Mouse (Mus musculus) MEL (cell line): ENCODE results near the gene Adam17. TPM values are rescaled to one million over a fixed set of nuclear protein-coding genes. Genes with fewer than 3 reads are reported as not detected.

Source experiments
- DNase-seq: peaks from one replicate; pipeline ENCODE4 v3.0.0; 2011; ENCODE audit warnings: low read depth, low spot score
- H3K27ac ChIP-seq: 2 replicates; pipeline ENCODE4 v1.5.1; 2012; ENCODE audit warnings: low read depth, mild to moderate bottlenecking, control low read depth, low read length, moderate library complexity; ENCODE audit not compliant: control insufficient read depth
- H3K27me3 ChIP-seq, 2 experiments: fragments of 150-350 bp in 1 of 2; sonication (generic) in 1 of 2; 2 replicates each; pipeline ENCODE4 v1.6.1; 2012; ENCODE audit warnings: low read length in 2 of 2, mild to moderate bottlenecking in 2 of 2, improper control_type of control experiment in 1 of 2, moderate library complexity in 1 of 2; ENCODE audit not compliant: insufficient read depth in 2 of 2, control insufficient read depth in 1 of 2
- H3K36me3 ChIP-seq, 2 experiments: 2 replicates each; pipeline ENCODE4 v1.6.1; 2012 to 2014; ENCODE audit warnings: low read length in 2 of 2, improper control_type of control experiment in 1 of 2, inconsistent platforms in 1 of 2, mild to moderate bottlenecking in 1 of 2; ENCODE audit not compliant: insufficient read depth in 2 of 2, control insufficient read depth in 1 of 2
- H3K4me1 ChIP-seq, 2 experiments: fragments of 150-350 bp in 1 of 2; sonication (generic) in 1 of 2; 2 replicates each; pipeline ENCODE4 v1.6.1; 2012; ENCODE audit warnings: low read length in 2 of 2, improper control_type of control experiment in 1 of 2, mild to moderate bottlenecking in 1 of 2; ENCODE audit not compliant: insufficient read depth in 2 of 2, control insufficient read depth in 1 of 2
- H3K4me3 ChIP-seq, 2 experiments: fragments of 150-350 bp in 1 of 2; sonication (generic) in 1 of 2; 2 replicates each; pipeline ENCODE4 v1.5.1; 2012; ENCODE audit warnings: low read depth in 2 of 2, low read length in 2 of 2, mild to moderate bottlenecking in 2 of 2, moderate library complexity in 2 of 2, control low read depth in 1 of 2, improper control_type of control experiment in 1 of 2; ENCODE audit not compliant: control insufficient read depth in 1 of 2, insufficient read depth in 1 of 2
- H3K79me2 ChIP-seq: 2 replicates; pipeline ENCODE4 v1.6.1; 2012; ENCODE audit warnings: mild to moderate bottlenecking, low read length, moderate library complexity; ENCODE audit not compliant: control insufficient read depth, poor library complexity, insufficient read depth
- H3K9ac ChIP-seq: 2 replicates; pipeline ENCODE4 v1.6.1; 2012; ENCODE audit warnings: low read depth, mild to moderate bottlenecking, control low read depth, low read length, moderate library complexity; ENCODE audit not compliant: control insufficient read depth, poor library complexity, severe bottlenecking
- H3K9me3 ChIP-seq: fragments of 150-350 bp; sonication (generic); replicated peaks from 2 replicates; pipeline ENCODE4 v1.6.1; 2012; ENCODE audit warnings: mild to moderate bottlenecking, low read length, improper control_type of control experiment, moderate library complexity; ENCODE audit not compliant: insufficient read depth
- BHLHE40 ChIP-seq: IDR thresholded peaks from 2 replicates; pipeline ENCODE4 v1.6.1; 2012; ENCODE audit warnings: low read depth, mild to moderate bottlenecking, inconsistent platforms, low read length, improper control_type of control experiment, borderline replicate concordance
- CHD1 ChIP-seq: IDR thresholded peaks from 2 replicates; pipeline ENCODE4 v1.6.1; 2012; ENCODE audit warnings: low read depth, mild to moderate bottlenecking, inconsistent platforms, low read length, improper control_type of control experiment
- CHD2 ChIP-seq: IDR thresholded peaks from 2 replicates; pipeline ENCODE4 v1.6.1; 2011; ENCODE audit warnings: low read length, improper control_type of control experiment
- CTCF ChIP-seq, 3 experiments: IDR thresholded peaks in 2 of 3; conservative IDR thresholded peaks in 1 of 3; 2 replicates each; pipeline ENCODE4 v1.5.1; 2011 to 2012; ENCODE audit warnings: low read length in 3 of 3, low read depth in 2 of 3, mild to moderate bottlenecking in 2 of 3, improper control_type of control experiment in 1 of 3, inconsistent platforms in 1 of 3, mixed read lengths in 1 of 3, moderate library complexity in 1 of 3; ENCODE audit not compliant: control insufficient read depth in 1 of 3, insufficient read depth in 1 of 3, poor library complexity in 1 of 3, severe bottlenecking in 1 of 3
- EP300 ChIP-seq, 2 experiments: IDR thresholded peaks; 2 replicates each; pipeline ENCODE4 v1.6.1; 2011; ENCODE audit warnings: improper control_type of control experiment in 2 of 2, low read length in 2 of 2, low read depth in 1 of 2, mild to moderate bottlenecking in 1 of 2
- ETS1 ChIP-seq: IDR thresholded peaks from 2 replicates; pipeline ENCODE4 v1.6.1; 2012; ENCODE audit warnings: low read depth, mild to moderate bottlenecking, inconsistent platforms, low read length, improper control_type of control experiment, moderate library complexity
- GABPA ChIP-seq: IDR thresholded peaks from 2 replicates; pipeline ENCODE4 v1.6.1; 2012; ENCODE audit warnings: low read depth, mild to moderate bottlenecking, inconsistent platforms, low read length, improper control_type of control experiment, moderate library complexity
- HCFC1 ChIP-seq: IDR thresholded peaks from 2 replicates; pipeline ENCODE4 v1.6.1; 2012; ENCODE audit warnings: low read depth, mild to moderate bottlenecking, inconsistent platforms, low read length, improper control_type of control experiment, moderate library complexity
- KAT2A ChIP-seq: conservative IDR thresholded peaks from 2 replicates; pipeline ENCODE4 v1.6.1; 2012; ENCODE audit warnings: low read depth, low read length, improper control_type of control experiment, inconsistent platforms
- MAX ChIP-seq: IDR thresholded peaks from 2 replicates; pipeline ENCODE4 v1.6.1; 2011; ENCODE audit warnings: low read length, improper control_type of control experiment
- MYB ChIP-seq: IDR thresholded peaks from 2 replicates; pipeline ENCODE4 v1.6.1; 2011; ENCODE audit warnings: mild to moderate bottlenecking, low read depth, low read length, improper control_type of control experiment
- MYC ChIP-seq: IDR thresholded peaks from 2 replicates; pipeline ENCODE4 v1.6.1; 2011; ENCODE audit warnings: low read depth, mild to moderate bottlenecking, low read length, improper control_type of control experiment, moderate library complexity
- NELFE ChIP-seq: IDR thresholded peaks from 2 replicates; pipeline ENCODE4 v1.6.1; 2011; ENCODE audit warnings: low read depth, low read length, improper control_type of control experiment
- NRF1 ChIP-seq: IDR thresholded peaks from 2 replicates; pipeline ENCODE4 v1.6.1; 2014; ENCODE audit warnings: low read depth, mild to moderate bottlenecking, inconsistent platforms, low read length, improper control_type of control experiment, moderate library complexity; ENCODE audit not compliant: poor library complexity, insufficient read depth, severe bottlenecking
- POLR2A ChIP-seq, 2 experiments: IDR thresholded peaks; 2 replicates each; pipeline ENCODE4 v1.6.1; 2011 to 2012; ENCODE audit warnings: low read length in 2 of 2, mild to moderate bottlenecking in 2 of 2, control low read depth in 1 of 2, improper control_type of control experiment in 1 of 2, low read depth in 1 of 2, moderate library complexity in 1 of 2; ENCODE audit not compliant: control insufficient read depth in 1 of 2, insufficient read depth in 1 of 2, poor library complexity in 1 of 2
- POLR2AphosphoS2 ChIP-seq: IDR thresholded peaks from 2 replicates; pipeline ENCODE4 v1.6.1; 2011; ENCODE audit warnings: low read length, improper control_type of control experiment
- RAD21 ChIP-seq: IDR thresholded peaks from 2 replicates; pipeline ENCODE4 v1.6.1; 2011; ENCODE audit warnings: mild to moderate bottlenecking, low read depth, low read length, improper control_type of control experiment
- RCOR1 ChIP-seq: IDR thresholded peaks from 2 replicates; pipeline ENCODE4 v1.6.1; 2012; ENCODE audit warnings: low read depth, mild to moderate bottlenecking, inconsistent platforms, low read length, improper control_type of control experiment
- TAL1 ChIP-seq: IDR thresholded peaks from 2 replicates; pipeline ENCODE4 v1.6.1; 2012; ENCODE audit warnings: mild to moderate bottlenecking, inconsistent platforms, low read length, moderate library complexity, mixed read lengths
- TBP ChIP-seq: IDR thresholded peaks from 2 replicates; pipeline ENCODE4 v1.8.0; 2011; ENCODE audit warnings: low read depth, low read length, improper control_type of control experiment
- UBTF ChIP-seq: IDR thresholded peaks from 2 replicates; pipeline ENCODE4 v1.6.1; 2012; ENCODE audit warnings: low read depth, mild to moderate bottlenecking, inconsistent platforms, low read length, improper control_type of control experiment, moderate library complexity, borderline replicate concordance; ENCODE audit not compliant: insufficient read depth
- polyA plus RNA-seq, 2 experiments: library from polyadenylated mRNA; stranded (reverse) in 1 of 2; unstranded in 1 of 2; fragments of >175 nt in 1 of 2; fragments of >200 nt in 1 of 2; gene quantifications; 2 replicates each; pipeline versions ENCODE4 v1.2.1 to v1.2.4; 2012; ENCODE audit warnings: low replicate concordance in 2 of 2, low read depth in 1 of 2; ENCODE audit not compliant: insufficient read length in 2 of 2, insufficient read depth in 1 of 2, missing spikeins in 1 of 2
- total RNA-seq: library from RNA; depleted of rRNA; stranded (reverse); fragments of 300-350 nt; gene quantifications from 2 replicates; pipeline ENCODE4 v1.2.3, GENCODE M21; 2012

Gene Adam17
- total and polyA plus RNA-seq, 3 experiments: 12.9 to 14.2 TPM; not detected in 1

DNA sequence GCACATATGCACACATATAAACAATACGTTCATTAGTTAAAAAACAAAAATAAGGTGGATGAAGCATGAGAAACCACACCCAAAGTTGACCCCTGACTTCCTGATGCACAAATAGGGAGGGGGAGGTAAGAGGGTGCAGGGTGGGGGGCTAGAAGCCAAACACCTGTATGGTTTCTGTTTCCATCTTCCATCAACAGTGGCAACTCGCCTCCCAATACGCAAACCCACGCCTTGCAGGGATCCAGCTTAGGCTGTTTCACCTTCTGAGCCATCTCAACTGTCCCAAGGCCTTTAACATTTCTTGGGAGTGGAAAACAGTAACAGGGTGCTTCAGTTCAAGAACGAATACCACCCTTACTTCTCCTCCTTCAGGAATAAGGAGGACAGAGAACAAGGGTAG is 36.3 kb downstream of the Adam17 start:
- H3K27ac ChIP-seq: no peak overlapping the region
- no peak overlapping the region for H3K9ac ChIP-seq
- no peak overlapping the region for H3K4me3 ChIP-seq
- no peak for DNase-seq
- H3K79me2 ChIP-seq: no peaks in the 10 kb centered on the region
- TF ChIP-seq POLR2A (IDR thresholded peaks at IDR 0.05; ENCODE audit: control insufficient read depth in 1 of 2, insufficient read depth in 1 of 2, low read depth in 1 of 2, low read length in 2 of 2, poor library complexity in 1 of 2) (no peak), MYC (no peak), ETS1 (no peak), KAT2A (no peak), RCOR1 (no peak), HCFC1 (no peak), TBP (no peak), EP300 (IDR thresholded peaks at IDR 0.05; ENCODE audit: low read depth in 1 of 2, low read length in 2 of 2) (no peak), TAL1 (no peak), CHD1 (no peak), BHLHE40 (no peak), CHD2 (no peak), NELFE (no peak), GABPA (no peak), RAD21 (no peak)
- TF ChIP-seq, all 39 proteins: peak for 0
- no peaks in the 10 kb centered on the region for H3K9me3 ChIP-seq
- H3K36me3 ChIP-seq: no peaks in the 10 kb centered on the region
- no peaks in the 10 kb centered on the region for H3K27me3 ChIP-seq
- H3K4me1 ChIP-seq: no peaks in the 10 kb centered on the region

DNA sequence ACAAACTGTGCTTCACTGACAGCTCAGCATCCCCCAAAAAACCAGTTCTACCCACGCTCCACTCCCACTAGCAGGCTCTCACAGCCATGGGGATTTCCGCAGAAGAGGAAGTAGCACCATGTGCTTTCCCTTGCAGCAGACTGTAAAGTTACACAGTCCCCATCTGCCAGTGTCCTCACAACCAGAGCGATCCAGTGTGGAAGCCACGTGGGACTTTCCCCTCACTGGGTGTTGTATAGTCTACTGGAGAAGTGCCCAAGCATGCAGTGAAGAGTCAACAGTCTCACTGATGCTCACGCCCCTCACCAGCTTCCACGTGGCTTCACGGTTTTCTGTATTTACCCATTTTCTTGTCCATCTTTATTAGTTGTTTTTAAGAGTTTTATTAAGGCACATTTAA is 37.6 kb downstream of the Adam17 start:
- no peak for DNase-seq
- TF ChIP-seq NRF1: no peak
- no peak for TF ChIP-seq POLR2AphosphoS2
- TF ChIP-seq, all 39 proteins: peak for 0
- Histone ChIP-seq H3K4me3 (no peak overlapping the region), H3K27me3 (no peaks in the 10 kb centered on the region), H3K9me3 (no peaks in the 10 kb centered on the region), H3K79me2 (no peaks in the 10 kb centered on the region), H3K27ac (no peak overlapping the region), H3K9ac (no peak overlapping the region), H3K36me3 (no peaks in the 10 kb centered on the region), H3K4me1 (no peaks in the 10 kb centered on the region)

GRCm38 (mm10) chr12:21333766-21334165 is 39.7 kb downstream of the Adam17 start:
- H3K27ac ChIP-seq: no peak overlapping the region
- H3K9ac ChIP-seq: no peak overlapping the region
- no peaks in the 10 kb centered on the region for H3K27me3 ChIP-seq
- H3K9me3 ChIP-seq: no peaks in the 10 kb centered on the region
- no peak overlapping the region for H3K4me3 ChIP-seq
- no peaks in the 10 kb centered on the region for H3K4me1 ChIP-seq
- TF ChIP-seq CTCF (IDR thresholded peaks at IDR 0.05 in 2 of 3, conservative IDR thresholded peaks at IDR 0.05 in 1 of 3; ENCODE audit: control insufficient read depth in 1 of 3, insufficient read depth in 1 of 3, low read depth in 2 of 3, low read length in 3 of 3, poor library complexity in 1 of 3, severe bottlenecking in 1 of 3): no peak
- no peak for TF ChIP-seq TBP
- no peak for TF ChIP-seq EP300 (IDR thresholded peaks at IDR 0.05; ENCODE audit: low read depth in 1 of 2, low read length in 2 of 2)
- TF ChIP-seq MYB: no peak
- no peak for TF ChIP-seq UBTF
- no peak for TF ChIP-seq TAL1
- TF ChIP-seq MAX: no peak
- H3K79me2 ChIP-seq: no peaks in the 10 kb centered on the region
- no peak for DNase-seq
- H3K36me3 ChIP-seq: no peaks in the 10 kb centered on the region
